Mouse (Mus musculus): ENCODE data around the gene Gucy1a1. TPM values are rescaled to one million over a fixed set of nuclear protein-coding genes. Genes with fewer than 3 reads are reported as not detected.

Gene Gucy1a1
- total and polyA plus RNA-seq, 2 experiments from 2014 or later, result 24.6 to 28.7 TPM

- no peak overlapping the region for H3K4me2 ChIP-seq (ENCODE audit: low read depth, low read length)
- WGBS, result 72% methylated on average over 2 of the region's 2 CpGs
- no peaks in the 10 kb centered on the region for H3K9me3 ChIP-seq (replicated peaks; ENCODE audit: control insufficient read depth, low read length)
- H3K4me3 ChIP-seq (ENCODE audit: low read depth, low read length), result no peak overlapping the region
- DNase-seq (ENCODE audit: low spot score) (no peak), ATAC-seq (ENCODE audit: insufficient read depth, low read depth) (no peak)
- H3K36me3 ChIP-seq (replicated peaks; ENCODE audit: control insufficient read depth, insufficient read depth, low read length), result no peaks in the 10 kb centered on the region; the same call in 1 of the 2 replicates
- TF ChIP-seq CTCF (IDR thresholded peaks at IDR 0.05; ENCODE audit: low read depth) (no peak), EP300 (IDR thresholded peaks at IDR 0.05; ENCODE audit: low read depth) (no peak)
- no peaks in the 10 kb centered on the region for H3K27me3 ChIP-seq (ENCODE audit: control insufficient read depth, insufficient read depth, low read length)
- H3K9ac ChIP-seq (replicated peaks; ENCODE audit: low read depth, low read length), result no peak overlapping the region
- no peak overlapping the region for H3K27ac ChIP-seq (ENCODE audit: low read depth)
- H3K4me1 ChIP-seq (ENCODE audit: control insufficient read depth, insufficient read depth), result no peaks in the 10 kb centered on the region
These were observed 48.8 kb downstream of the Gucy1a1 start for GRCm38 (mm10) chr3:82096801-82097200.

- Histone ChIP-seq H3K27me3 (ENCODE audit: control insufficient read depth, insufficient read depth, low read length) (no peaks in the 10 kb centered on the region), H3K27ac (ENCODE audit: low read depth) (peak within 1 kb of the TSS; percentile 72), H3K4me1 (ENCODE audit: control insufficient read depth, insufficient read depth) (no peaks in the 10 kb centered on the region), H3K9me3 (replicated peaks; ENCODE audit: control insufficient read depth, low read length) (no peaks in the 10 kb centered on the region), H3K9ac (replicated peaks; ENCODE audit: low read depth, low read length) (peak within 1 kb of the TSS; percentile 24), H3K4me3 (ENCODE audit: low read depth, low read length) (peak within 1 kb of the TSS; percentile 67), H3K4me2 (ENCODE audit: low read depth, low read length) (peak within 1 kb of the TSS; percentile 95), H3K36me3 (replicated peaks; ENCODE audit: control insufficient read depth, insufficient read depth, low read length) (no peaks in the 10 kb centered on the region)
- DNase-seq (ENCODE audit: low spot score), result peak; percentile 92
- WGBS, result under 1% methylated on average over 25 of the region's 25 CpGs
- peak; percentile 96 for ATAC-seq (ENCODE audit: insufficient read depth, low read depth)
- no peak for TF ChIP-seq EP300 (IDR thresholded peaks at IDR 0.05; ENCODE audit: low read depth)
- TF ChIP-seq CTCF (IDR thresholded peaks at IDR 0.05; ENCODE audit: low read depth), result no peak
These were observed 71.3 kb downstream of the Gucy1a1 start, which contains the start of gene Gucy1b1 for GRCm38 (mm10) chr3:82074201-82074851. Gene Gucy1b1 (minus strand): TSS chr3:82074689.

GRCm38 (mm10) chr3:82073741-82074181, 71.8 kb downstream of the Gucy1a1 start:
- under 1% methylated on average over 34 of the region's 34 CpGs for whole genome bisulfite sequencing
- H3K9me3 ChIP-seq (replicated peaks; ENCODE audit: control insufficient read depth, low read length), result no peaks in the 10 kb centered on the region
- TF ChIP-seq CTCF (IDR thresholded peaks at IDR 0.05; ENCODE audit: low read depth), result no peak
- TF ChIP-seq EP300 (IDR thresholded peaks at IDR 0.05; ENCODE audit: low read depth), result no peak

GRCm38 (mm10) chr3:82067830-82068229, 77.8 kb downstream of the Gucy1a1 start:
- TF ChIP-seq EP300 (IDR thresholded peaks at IDR 0.05; ENCODE audit: low read depth) (no peak), CTCF (IDR thresholded peaks at IDR 0.05; ENCODE audit: low read depth) (no peak)
- Histone ChIP-seq H3K9me3 (replicated peaks; ENCODE audit: control insufficient read depth, low read length) (no peaks in the 10 kb centered on the region), H3K9ac (replicated peaks; ENCODE audit: low read depth, low read length) (no peak overlapping the region), H3K27ac (ENCODE audit: low read depth) (no peak overlapping the region), H3K4me1 (ENCODE audit: control insufficient read depth, insufficient read depth) (peaks cover 11% of the 10 kb centered on the region), H3K36me3 (replicated peaks; ENCODE audit: control insufficient read depth, insufficient read depth, low read length) (no peaks in the 10 kb centered on the region), H3K27me3 (ENCODE audit: control insufficient read depth, insufficient read depth, low read length) (no peaks in the 10 kb centered on the region), H3K4me3 (ENCODE audit: low read depth, low read length) (no peak overlapping the region), H3K4me2 (ENCODE audit: low read depth, low read length) (no peak overlapping the region)
- DNase-seq (ENCODE audit: low spot score) (peak; percentile 43), ATAC-seq (ENCODE audit: insufficient read depth, low read depth) (no peak)
- WGBS, result 63% methylated on average over 5 of the region's 5 CpGs

More at GRCm38 (mm10) chr3:82073741-82074181, 71.8 kb downstream of the Gucy1a1 start:
- H3K4me1 ChIP-seq (ENCODE audit: control insufficient read depth, insufficient read depth), result no peaks in the 10 kb centered on the region
- DNase-seq (ENCODE audit: low spot score) (peak; percentile 57), ATAC-seq (ENCODE audit: insufficient read depth, low read depth) (peak; percentile 31)
- no peaks in the 10 kb centered on the region for H3K36me3 ChIP-seq (replicated peaks; ENCODE audit: control insufficient read depth, insufficient read depth, low read length)
- peak overlapping the region; percentile 72 for H3K27ac ChIP-seq (ENCODE audit: low read depth)
- peak overlapping the region; percentile 95 for H3K4me2 ChIP-seq (ENCODE audit: low read depth, low read length)
- H3K9ac ChIP-seq (replicated peaks; ENCODE audit: low read depth, low read length), result peak overlapping the region; percentile 24
- no peaks in the 10 kb centered on the region for H3K27me3 ChIP-seq (ENCODE audit: control insufficient read depth, insufficient read depth, low read length)
- H3K4me3 ChIP-seq (ENCODE audit: low read depth, low read length), result peak overlapping the region; percentile 67

- Histone ChIP-seq H3K4me3 (ENCODE audit: low read depth, low read length) (no peak overlapping the region), H3K36me3 (replicated peaks; ENCODE audit: control insufficient read depth, insufficient read depth, low read length) (no peaks in the 10 kb centered on the region), H3K4me2 (ENCODE audit: low read depth, low read length) (no peak overlapping the region), H3K27me3 (ENCODE audit: control insufficient read depth, insufficient read depth, low read length) (no peaks in the 10 kb centered on the region), H3K27ac (ENCODE audit: low read depth) (peak overlapping the region; percentile 19; the same call in 1 of the 2 replicates), H3K9ac (replicated peaks; ENCODE audit: low read depth, low read length) (no peak overlapping the region), H3K4me1 (ENCODE audit: control insufficient read depth, insufficient read depth) (peaks cover 30% of the 10 kb centered on the region), H3K9me3 (replicated peaks; ENCODE audit: control insufficient read depth, low read length) (no peaks in the 10 kb centered on the region)
- DNase-seq (ENCODE audit: low spot score) (no peak), ATAC-seq (ENCODE audit: insufficient read depth, low read depth) (peak; percentile 51; the same call in 1 of the 2 replicates)
- 17% methylated on average over 9 of the region's 9 CpGs for WGBS
- no peak for TF ChIP-seq CTCF (IDR thresholded peaks at IDR 0.05; ENCODE audit: low read depth)
- TF ChIP-seq EP300 (IDR thresholded peaks at IDR 0.05; ENCODE audit: low read depth), result no peak
These were observed 84.0 kb downstream of the Gucy1a1 start for GRCm38 (mm10) chr3:82061402-82062180.

Measured in heart, postnatal 0 days (tissue).